Comparison of ENCODE assay signal across 12 mouse cellular contexts in genomic region chr6:91738058-91738457, GRCm38 (mm10). TPM values are rescaled to one million over a fixed set of nuclear protein-coding genes. Genes with fewer than 3 reads are reported as not detected.
DNase-seq lines count a peak whose midpoint lies in the region; ATAC-seq and TF ChIP-seq lines count a peak whose summit lies in the region.
"Had no signal": no experiment of that assay in that cellular context is flagged by ENCODE, and none has a peak within 500 bp of the region (broad histone marks: within the 10 kb centered on the region; RNA-seq: fewer than 3 reads in every experiment).

No protein-coding gene starts in this region.

- H3K9me3 ChIP-seq in hindbrain, embryonic 10.5 days: no peaks in the 10 kb centered on the region
- H3K9me3 ChIP-seq in hindbrain, embryonic 11.5 days (ENCODE audit: control insufficient read depth, low read length): no peaks in the 10 kb centered on the region
- H3K9me3 ChIP-seq in lung, postnatal 0 days (ENCODE audit: low read length): no peaks in the 10 kb centered on the region
- no peaks in the 10 kb centered on the region for H3K9me3 ChIP-seq in hindbrain, embryonic 12.5 days (replicated peaks)
- H3K9me3 ChIP-seq: heart, embryonic 15.5 days; limb, embryonic 15.5 days had no signal

- no peak for TF ChIP-seq POLR2A in thymus, adult 2 months (IDR thresholded peaks at IDR 0.05; ENCODE audit: control insufficient read depth, extremely low read depth, insufficient read depth, low read length, poor library complexity)

- WGBS in hindbrain, embryonic 10.5 days: 34% methylated on average over 5 of the region's 5 CpGs
- WGBS in hindbrain, embryonic 11.5 days: 35% methylated on average over 5 of the region's 5 CpGs
- WGBS in lung, postnatal 0 days: 34% methylated on average over 5 of the region's 5 CpGs
- WGBS in thymus, adult 2 months: 75% methylated on average over 5 of the region's 5 CpGs
- 36% methylated on average over 5 of the region's 5 CpGs for WGBS in hindbrain, embryonic 12.5 days

- TF ChIP-seq CTCF in lung, postnatal 0 days (IDR thresholded peaks at IDR 0.05): no peak
- TF ChIP-seq CTCF in thymus, adult 2 months (IDR thresholded peaks at IDR 0.05; ENCODE audit: borderline replicate concordance, control insufficient read depth, extremely low read depth, insufficient read depth, low read length, poor library complexity): no peak

- H3K4me2 ChIP-seq in hindbrain, embryonic 11.5 days (replicated peaks; ENCODE audit: low read depth, low read length): no peak overlapping the region
- no peak overlapping the region for H3K4me2 ChIP-seq in lung, postnatal 0 days (replicated peaks; ENCODE audit: low read depth, low read length)
- no peak overlapping the region for H3K4me2 ChIP-seq in hindbrain, embryonic 12.5 days (replicated peaks)
- H3K4me2 ChIP-seq: heart, embryonic 15.5 days; limb, embryonic 15.5 days had no signal

- no peak overlapping the region for H3K4me3 ChIP-seq in hindbrain, embryonic 10.5 days
- H3K4me3 ChIP-seq in hindbrain, embryonic 11.5 days (ENCODE audit: low read depth, low read length): no peak overlapping the region
- H3K4me3 ChIP-seq in lung, postnatal 0 days (ENCODE audit: low read depth, low read length): no peak overlapping the region
- no peak overlapping the region for H3K4me3 ChIP-seq in thymus, adult 2 months (ENCODE audit: control insufficient read depth, insufficient read depth, low read length)
- no peak overlapping the region for H3K4me3 ChIP-seq in hindbrain, embryonic 12.5 days
- H3K4me3 ChIP-seq: heart, embryonic 15.5 days; limb, embryonic 15.5 days had no signal

- no peak for TF ChIP-seq EP300 in lung, postnatal 0 days (IDR thresholded peaks at IDR 0.05)

- no peak for DNase-seq in hindbrain, embryonic 10.5 days (ENCODE audit: low spot score)
- no peak for DNase-seq in hindbrain, embryonic 11.5 days (ENCODE audit: low spot score)
- DNase-seq in R1 (ENCODE audit: low read depth, low spot score): peak; percentile 28
- DNase-seq in heart, postnatal 36 days: peak; percentile 40 to 50
- DNase-seq in lung, postnatal 0 days (ENCODE audit: low spot score): peak; percentile 77
- no peak for DNase-seq in ovary, postnatal 10 days (ENCODE audit: low spot score)
- no peak for DNase-seq in thymus, adult 2 months
- DNase-seq: cerebellum, postnatal 25 days had no signal

- intact Hi-C loops in heart, postnatal 36 days (cut with DNase I): no loop called here

- peak overlapping the region; percentile 62 for H3K27ac ChIP-seq in hindbrain, embryonic 10.5 days
- H3K27ac ChIP-seq in hindbrain, embryonic 11.5 days (ENCODE audit: low read depth, low read length): no peak overlapping the region
- no peak overlapping the region for H3K27ac ChIP-seq in lung, postnatal 0 days (ENCODE audit: low read length)
- H3K27ac ChIP-seq in thymus, adult 2 months (ENCODE audit: control insufficient read depth, insufficient read depth, low read length): no peak overlapping the region
- H3K27ac ChIP-seq in hindbrain, embryonic 12.5 days: no peak overlapping the region
- H3K27ac ChIP-seq: heart, embryonic 15.5 days; limb, embryonic 15.5 days had no signal

- H3K27me3 ChIP-seq in hindbrain, embryonic 10.5 days (ENCODE audit: insufficient read depth, poor library complexity, severe bottlenecking): no peaks in the 10 kb centered on the region
- no peaks in the 10 kb centered on the region for H3K27me3 ChIP-seq in hindbrain, embryonic 11.5 days (ENCODE audit: control insufficient read depth, insufficient read depth, low read length)
- no peaks in the 10 kb centered on the region for H3K27me3 ChIP-seq in lung, postnatal 0 days (replicated peaks; ENCODE audit: insufficient read depth, low read length)
- H3K27me3 ChIP-seq in thymus, adult 2 months (ENCODE audit: control insufficient read depth, insufficient read depth, low read length): no peaks in the 10 kb centered on the region
- H3K27me3 ChIP-seq in hindbrain, embryonic 12.5 days: no peaks in the 10 kb centered on the region
- H3K27me3 ChIP-seq: heart, embryonic 15.5 days; limb, embryonic 15.5 days had no signal

- ATAC-seq in hindbrain, embryonic 11.5 days (ENCODE audit: low FRiP score): no peak
- ATAC-seq in lung, postnatal 0 days: peak; percentile 79
- no peak for ATAC-seq in hindbrain, embryonic 12.5 days (ENCODE audit: low FRiP score)
- ATAC-seq: midbrain, embryonic 16.5 days had no signal

- no peak overlapping the region for H3K9ac ChIP-seq in hindbrain, embryonic 11.5 days (ENCODE audit: low read depth, low read length)
- H3K9ac ChIP-seq in lung, postnatal 0 days (replicated peaks; ENCODE audit: low read depth): no peak overlapping the region
- no peak overlapping the region for H3K9ac ChIP-seq in hindbrain, embryonic 12.5 days
- H3K9ac ChIP-seq: heart, embryonic 15.5 days; limb, embryonic 15.5 days had no signal

- peaks cover 98% of the 10 kb centered on the region for H3K36me3 ChIP-seq in hindbrain, embryonic 10.5 days
- peaks cover 8% of the 10 kb centered on the region; the same call in 1 of the 2 replicates for H3K36me3 ChIP-seq in hindbrain, embryonic 11.5 days (ENCODE audit: control insufficient read depth, insufficient read depth, low read length)
- peaks cover 16% of the 10 kb centered on the region; the same call in 1 of the 2 replicates for H3K36me3 ChIP-seq in lung, postnatal 0 days (ENCODE audit: insufficient read depth, low read length)
- peaks cover 56% of the 10 kb centered on the region for H3K36me3 ChIP-seq in thymus, adult 2 months (ENCODE audit: control insufficient read depth, insufficient read depth, low read length)
- peaks cover 76% of the 10 kb centered on the region for H3K36me3 ChIP-seq in hindbrain, embryonic 12.5 days

- H3K4me1 ChIP-seq in hindbrain, embryonic 10.5 days (replicated peaks): peaks cover 40% of the 10 kb centered on the region
- H3K4me1 ChIP-seq in hindbrain, embryonic 11.5 days (replicated peaks; ENCODE audit: control insufficient read depth, insufficient read depth, low read length): peaks cover 2% of the 10 kb centered on the region; the same call in 1 of the 2 replicates
- H3K4me1 ChIP-seq in lung, postnatal 0 days (ENCODE audit: insufficient read depth, low read depth, low read length): peaks cover 4% of the 10 kb centered on the region
- no peaks in the 10 kb centered on the region for H3K4me1 ChIP-seq in thymus, adult 2 months (replicated peaks; ENCODE audit: control insufficient read depth, insufficient read depth, low read length)
- H3K4me1 ChIP-seq in hindbrain, embryonic 12.5 days: peaks cover 4% of the 10 kb centered on the region; the same call in 1 of the 2 replicates

RNA-seq across cellular contexts. Expression of gene Slc6a6, which starts 54.2 kb away (rescaled TPM):
- 58.9 and 60.0 TPM in 2 replicates for polyA plus RNA-seq in hindbrain, embryonic 10.5 days (2016; fragmentation: Nextera tagmentation; extraction: Ambion mirVana)
- 46.6 and 64.0 TPM in 2 replicates for polyA plus RNA-seq in hindbrain, embryonic 11.5 days (2014; fragmentation: Nextera tagmentation; extraction: Ambion mirVana)
- total RNA-seq in heart, postnatal 36 days (2021): 100 to 1,000 TPM; 101 to 102 TPM
- 92.6 and 119 TPM in 2 replicates for polyA plus RNA-seq in lung, postnatal 0 days (2015; fragmentation: Nextera tagmentation; extraction: Ambion mirVana)
- 141 and 179 TPM in 2 replicates for polyA plus RNA-seq in thymus, adult 2 months (2012; rRNA removed)
- 70.2 and 78.0 TPM in 2 replicates for polyA plus RNA-seq in hindbrain, embryonic 12.5 days (2016; fragmentation: Nextera tagmentation; extraction: Ambion mirVana)

Comparison
In these comparisons a context has a peak if more than half of its experiments do, and no peak if none do; other contexts are left out.
1. DNase-seq: peak in R1 (single experiment), heart, postnatal 36 days (2 of 2) and lung, postnatal 0 days (single experiment); none in hindbrain, embryonic 10.5 days (single experiment), hindbrain, embryonic 11.5 days (single experiment), ovary, postnatal 10 days (single experiment) and thymus, adult 2 months (single experiment).